Mouse (Mus musculus) right cerebral cortex, postnatal 4 days (tissue): ENCODE measurements around the gene Perp.

Experiments used
- DNase-seq: peaks from one replicate; pipeline ENCODE4 v3.0.0-alpha.2; 2022

The Perp gene

DNA sequence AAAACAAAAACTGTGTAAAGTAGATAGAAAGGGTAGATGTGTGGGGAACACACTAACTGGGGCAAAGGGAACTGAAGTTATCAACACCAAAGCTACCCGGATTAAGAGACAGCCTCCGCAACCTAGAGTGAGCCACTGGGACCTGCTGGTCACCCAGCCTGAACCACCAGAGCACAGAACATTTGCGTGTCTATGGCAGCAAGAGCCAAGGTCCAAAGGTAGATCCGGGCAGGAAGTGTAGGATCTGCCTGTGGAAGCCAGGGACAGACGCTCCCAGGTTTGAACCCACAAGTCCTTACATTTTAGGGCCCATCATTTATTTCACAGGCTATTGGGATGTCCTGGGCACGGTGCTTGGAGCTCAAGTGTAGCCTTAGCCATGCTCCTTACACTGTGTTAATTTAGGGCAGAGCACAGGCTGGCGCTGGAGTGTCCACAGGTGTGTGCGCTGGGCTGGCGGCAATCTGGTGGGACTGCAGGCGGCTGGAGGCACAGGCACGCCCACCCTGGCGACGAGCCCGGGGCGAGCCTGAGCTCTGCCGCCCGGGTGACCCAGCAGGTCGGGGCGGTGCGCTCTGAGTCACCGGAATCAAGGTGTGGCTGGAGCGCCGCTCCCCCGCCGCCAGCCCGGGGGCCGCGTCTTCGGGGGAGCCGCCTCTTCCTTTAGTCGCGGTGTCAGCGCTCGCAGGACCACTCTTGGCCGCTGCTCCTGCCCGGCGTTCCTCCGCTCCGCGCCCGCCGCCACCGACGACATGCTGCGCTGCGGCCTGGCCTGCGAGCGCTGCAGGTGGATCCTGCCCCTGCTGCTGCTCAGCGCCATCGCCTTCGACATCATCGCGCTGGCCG is at the start of gene Perp:
Perp (plus strand) TSS at position 580 of the 846 bp plus-strand sequence.
- DNase-seq: peak; percentile 30

DNA sequence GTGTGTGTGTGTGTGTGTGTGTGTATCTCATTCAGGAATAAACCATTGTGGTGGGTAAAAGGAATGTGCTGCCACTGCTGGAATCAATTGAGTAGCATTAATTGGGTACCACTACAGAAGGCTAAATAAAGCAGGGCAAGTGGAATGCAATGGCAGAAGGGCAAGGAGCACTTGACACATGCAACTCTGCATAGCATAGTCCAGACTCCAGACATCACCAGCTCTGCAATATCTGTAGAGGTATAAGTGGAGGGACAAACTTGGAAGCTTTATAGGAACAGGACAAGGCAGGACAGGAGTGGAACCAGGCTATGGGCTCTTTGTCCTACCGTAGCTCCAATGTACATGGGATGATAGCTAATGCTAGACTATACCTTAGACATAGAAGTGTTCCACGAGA is 33.1 kb upstream of the Perp start:
- no peak for DNase-seq

DNA sequence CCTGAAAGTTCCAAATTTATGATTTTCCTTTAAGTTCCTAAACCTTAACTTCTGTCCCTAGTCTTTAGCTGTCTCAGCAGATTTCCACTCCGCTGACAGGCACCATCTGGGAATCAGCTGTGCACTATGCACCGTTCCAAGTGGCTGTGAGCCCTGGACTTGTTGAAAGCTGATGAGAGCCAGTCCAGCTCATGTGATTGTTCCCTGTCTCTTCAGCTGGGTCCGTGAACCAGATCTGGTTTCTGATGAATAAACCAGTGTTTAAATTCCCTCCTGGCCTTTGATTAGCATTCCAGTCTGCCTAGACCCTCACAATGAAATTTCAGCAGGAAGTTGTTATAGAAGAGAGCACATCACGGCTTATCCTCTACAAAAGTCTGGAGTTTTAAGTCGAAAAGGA is 28.3 kb upstream of the Perp start:
- peak; percentile 31 for DNase-seq

DNA sequence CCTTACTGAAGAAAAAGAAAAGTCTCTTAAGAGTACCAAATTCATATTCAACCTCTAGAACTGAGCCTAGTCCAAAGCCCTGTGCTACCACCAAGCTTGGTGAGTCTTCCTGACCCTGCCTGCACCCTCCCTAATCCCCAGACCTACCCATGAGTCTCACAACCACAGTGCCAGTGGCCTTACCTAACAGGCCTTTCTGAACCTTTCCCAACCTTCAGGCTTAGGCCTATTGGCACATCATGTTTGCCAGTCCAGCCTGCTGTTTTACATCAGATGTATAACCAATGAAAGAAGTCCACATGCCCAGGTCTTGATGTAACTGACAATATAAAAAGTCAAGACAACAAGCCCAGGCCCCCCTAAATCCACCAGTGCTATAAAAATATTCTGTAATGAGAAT is 19.7 kb upstream of the Perp start:
- DNase-seq: no peak

DNA sequence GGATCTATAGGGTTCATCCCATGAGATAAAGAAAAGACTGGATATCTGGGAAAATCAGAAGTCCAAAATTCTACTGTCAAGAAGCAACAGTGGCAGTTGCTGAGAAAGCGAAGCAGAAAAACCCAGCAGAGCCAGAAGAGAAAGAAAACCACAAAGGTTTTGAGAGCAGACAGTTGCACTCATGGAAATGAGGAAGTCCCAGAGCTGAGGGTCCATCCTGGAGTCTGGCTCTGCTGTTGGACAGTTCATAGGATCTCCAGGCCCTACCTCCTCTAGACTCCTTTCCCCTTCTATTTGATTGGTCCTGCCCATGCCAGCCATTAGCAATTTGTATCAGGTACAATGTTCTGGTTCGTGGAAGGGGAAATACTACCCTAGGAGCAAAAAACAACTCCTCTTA is 18.7 kb upstream of the Perp start:
- DNase-seq: no peak

DNA sequence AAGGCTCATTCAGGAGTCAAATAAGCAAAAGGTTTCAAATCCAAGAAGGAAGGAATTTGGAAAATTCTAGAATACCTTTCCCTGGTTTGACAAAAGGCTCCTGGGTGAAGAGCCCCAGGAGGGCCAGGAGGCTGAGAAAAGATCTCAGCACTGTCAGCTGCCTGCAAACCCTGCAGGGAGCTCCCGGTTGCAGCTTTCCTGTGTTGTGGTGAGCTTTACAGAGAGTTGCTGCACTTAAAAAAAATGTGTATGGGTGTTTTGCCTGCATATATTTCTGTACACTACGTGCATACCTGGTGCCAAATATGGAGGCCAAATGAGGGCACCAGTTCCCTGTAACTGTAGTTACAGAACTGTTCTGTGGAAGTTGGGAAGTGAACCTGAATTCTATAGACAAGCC is 16.9 kb upstream of the Perp start:
- DNase-seq: no peak

DNA sequence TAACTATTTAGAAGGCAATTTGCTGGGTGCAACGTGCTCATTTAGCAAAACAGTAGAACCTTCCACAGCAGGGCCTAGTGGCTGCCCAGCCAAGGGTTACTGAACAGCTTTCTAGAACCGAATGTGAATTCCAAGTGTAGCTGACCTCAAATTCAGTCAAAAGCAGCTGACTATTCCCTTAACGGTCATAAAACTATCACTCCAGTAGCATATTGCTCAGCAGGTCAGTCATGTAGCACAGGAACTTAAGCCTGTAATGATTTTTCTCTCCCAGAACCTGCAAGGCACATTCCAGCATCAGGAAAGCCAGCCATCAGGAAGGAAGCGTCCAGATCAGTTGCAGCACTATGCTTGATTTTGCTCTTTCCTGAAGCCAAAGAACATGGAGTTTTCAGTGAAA is 14.5 kb upstream of the Perp start:
- DNase-seq: no peak

DNA sequence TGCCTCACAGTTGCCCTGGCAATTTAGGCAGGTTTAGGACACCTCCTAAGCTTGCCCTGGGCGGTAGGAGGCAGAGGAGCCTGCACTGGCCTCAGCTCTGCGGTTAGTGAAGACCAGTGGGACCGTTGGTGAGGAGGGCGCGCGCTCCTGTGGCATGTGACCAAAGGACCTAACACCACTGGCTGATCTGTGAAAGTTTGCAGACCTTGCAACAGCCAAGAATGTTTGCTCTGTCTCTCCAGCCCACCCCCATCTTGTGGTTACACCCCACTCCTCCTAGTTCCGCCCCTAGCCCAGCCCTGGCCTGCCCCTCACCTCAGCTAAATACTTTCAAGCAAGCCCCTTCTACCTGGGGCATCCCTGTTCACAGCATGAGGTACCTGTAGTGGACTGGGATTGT is 13.0 kb upstream of the Perp start:
- DNase-seq: no peak

DNA sequence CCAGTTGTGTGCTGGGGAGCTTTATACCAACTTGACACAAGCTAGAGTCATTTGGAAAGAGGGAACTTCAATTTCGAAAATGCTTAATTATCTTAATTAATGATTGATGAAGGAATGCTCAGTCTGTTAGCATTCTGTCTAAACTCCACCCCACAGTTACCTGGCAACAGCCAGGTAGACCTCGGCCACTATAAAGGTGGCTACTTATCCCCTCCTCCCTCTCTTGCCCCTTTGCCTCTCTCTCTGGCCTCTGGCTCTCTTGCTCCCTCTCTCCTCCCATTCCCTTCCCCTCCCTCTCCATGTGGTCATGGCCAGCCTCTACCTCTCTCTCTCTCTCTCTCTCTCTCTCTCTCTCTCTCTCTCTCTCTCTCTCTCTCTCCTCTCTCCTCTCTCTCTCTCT is 10.4 kb upstream of the Perp start:
- no peak for DNase-seq

DNA sequence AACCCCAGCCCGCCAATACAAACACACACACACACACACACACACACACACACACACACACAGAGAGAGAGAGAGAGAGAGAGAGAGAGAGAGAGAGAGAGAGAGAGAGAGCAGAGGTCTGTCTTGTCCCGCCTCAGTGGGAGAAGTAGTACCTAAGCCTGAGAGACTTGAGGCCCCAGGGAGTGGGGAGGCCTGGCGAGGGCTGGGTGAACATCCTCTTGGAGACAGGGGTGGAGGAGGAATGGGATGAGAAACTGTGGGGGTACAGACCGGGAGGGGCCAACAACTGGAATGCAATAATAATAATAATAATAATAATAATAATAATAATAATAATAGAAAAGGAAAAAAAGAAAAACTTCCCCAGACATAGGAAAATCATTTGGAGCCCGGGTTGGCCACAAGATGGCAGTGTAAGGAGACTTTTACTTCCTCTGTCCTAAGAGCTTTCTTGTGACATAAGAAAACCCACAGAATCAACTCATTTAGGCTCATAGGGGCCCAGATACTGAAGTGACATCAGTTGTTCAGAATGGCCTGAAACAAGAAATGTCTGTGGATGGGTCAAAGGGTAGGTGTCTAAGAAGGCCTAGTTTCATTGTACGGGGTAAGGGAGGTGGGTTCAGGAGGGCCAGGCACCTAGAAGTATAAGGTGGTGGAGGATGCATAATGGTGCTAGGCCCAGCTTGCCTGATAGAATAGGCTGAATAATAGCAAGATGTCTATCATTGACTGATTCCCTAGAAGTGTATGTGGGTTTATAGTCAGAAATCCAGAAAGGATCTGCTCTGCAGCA is 8.9 kb upstream of the Perp start:
- DNase-seq: peak; percentile 22

DNA sequence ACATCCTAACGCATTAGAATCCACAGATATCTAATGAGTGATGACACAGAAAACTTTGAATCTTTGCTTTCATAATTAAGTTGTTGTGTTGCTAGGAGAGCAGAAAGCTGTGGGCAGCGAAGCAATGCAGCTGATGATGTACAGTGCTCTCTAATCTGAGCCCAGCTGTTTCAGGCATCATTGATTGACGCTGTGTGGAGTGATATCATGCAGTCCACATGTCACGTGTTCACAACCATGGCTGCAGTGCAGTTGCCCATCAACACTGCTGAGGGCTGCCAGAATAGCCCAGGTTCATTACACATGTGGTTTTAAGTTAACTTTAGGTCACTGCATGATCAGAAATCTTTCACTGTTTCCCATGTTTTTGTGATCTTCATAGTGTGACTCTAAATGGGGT is 5.3 kb upstream of the Perp start:
- DNase-seq: no peak

DNA sequence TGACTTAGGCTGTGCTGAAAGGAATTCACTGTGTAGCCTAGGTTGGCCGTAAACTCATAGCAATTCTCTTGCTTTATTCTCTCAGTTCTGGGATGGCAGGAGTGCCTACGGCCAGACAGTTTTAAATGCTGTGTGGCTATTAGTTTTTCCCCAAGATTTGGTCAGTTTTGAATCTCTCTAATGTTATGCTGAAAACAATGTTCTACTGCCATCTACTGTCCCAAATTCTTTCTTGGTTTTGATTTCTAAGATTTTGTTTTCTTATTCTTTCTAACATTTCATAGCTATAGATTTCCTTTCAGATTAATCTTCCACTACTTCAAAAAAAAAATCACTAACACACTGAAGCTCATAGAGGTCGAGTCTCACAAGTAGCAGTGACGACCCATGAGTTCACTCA is 4.1 kb upstream of the Perp start:
- DNase-seq: no peak

DNA sequence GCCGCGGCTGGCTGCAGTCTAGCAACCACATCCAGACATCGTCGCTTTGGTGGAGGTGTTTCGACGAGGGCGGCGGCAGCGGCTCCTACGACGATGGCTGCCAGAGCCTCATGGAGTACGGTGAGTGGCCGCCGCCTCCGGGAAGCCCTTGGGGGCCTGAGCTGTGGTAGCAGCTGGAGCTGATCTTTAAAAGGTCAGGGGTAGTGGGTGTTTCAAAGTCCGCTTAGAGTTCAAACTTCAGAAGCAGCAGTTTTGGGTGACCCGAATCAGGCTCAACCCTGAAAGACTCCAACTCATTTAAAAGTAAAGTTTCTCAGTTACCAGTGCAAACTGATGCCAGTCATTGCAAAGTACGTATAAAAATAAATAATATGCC is 455 bp downstream of the Perp start:
- DNase-seq: no peak

DNA sequence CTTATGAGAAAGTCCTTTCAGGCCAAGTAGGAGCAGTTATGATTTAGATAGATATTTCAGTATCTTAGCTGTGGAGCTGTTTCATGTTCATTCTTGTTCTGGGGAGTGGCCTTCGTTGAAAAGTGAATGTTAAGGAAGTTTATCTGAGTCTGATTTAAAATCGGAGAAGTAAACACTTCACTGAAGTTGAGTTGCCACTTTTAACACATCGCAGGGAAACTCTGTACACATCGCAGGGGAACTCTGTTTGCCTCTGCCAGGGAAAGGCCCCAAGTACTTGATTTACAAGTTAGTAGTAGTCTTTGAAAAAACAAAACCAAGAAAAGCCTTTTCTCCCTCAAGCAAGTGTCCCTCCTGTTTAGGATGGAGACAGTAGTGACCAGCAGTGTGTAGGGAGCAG is 891 bp downstream of the Perp start:
- no peak for DNase-seq

DNA sequence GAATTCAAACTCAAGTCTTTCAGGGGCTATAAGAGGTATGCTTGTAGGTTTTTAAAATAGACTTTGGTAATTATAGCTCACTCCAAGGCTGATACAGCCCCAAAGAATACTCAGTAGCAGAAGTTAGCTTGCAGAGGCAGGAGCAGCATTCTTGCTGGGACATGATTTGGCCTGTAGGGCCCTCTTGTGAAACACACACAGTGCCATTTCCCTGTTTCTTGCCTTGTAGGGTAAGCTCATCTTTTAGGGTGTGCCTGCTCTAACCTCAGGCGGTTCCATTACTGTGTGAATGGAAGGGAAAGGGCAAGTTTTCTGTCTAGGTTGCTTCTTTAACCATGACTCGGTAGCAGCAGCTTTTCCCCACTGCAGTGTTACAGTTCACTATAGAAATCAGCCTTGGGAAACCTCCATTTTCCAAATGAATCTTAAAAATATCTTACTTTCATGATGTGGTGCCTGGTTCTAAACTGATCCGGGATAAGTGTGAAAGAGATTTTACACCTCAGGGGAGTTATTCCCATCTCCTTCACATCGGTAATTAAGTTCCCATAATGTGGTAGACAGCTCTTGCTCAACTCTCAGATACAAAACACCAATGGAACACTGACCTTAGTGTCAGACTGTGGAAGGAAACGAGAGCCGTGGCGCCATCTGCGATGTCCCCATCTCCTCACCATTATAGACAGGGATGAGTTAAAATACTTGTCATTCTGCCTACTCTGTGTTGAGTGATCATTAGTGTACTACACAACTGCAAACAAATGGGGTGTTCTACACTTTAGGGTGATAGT is 1.8 kb downstream of the Perp start:
- no peak for DNase-seq

DNA sequence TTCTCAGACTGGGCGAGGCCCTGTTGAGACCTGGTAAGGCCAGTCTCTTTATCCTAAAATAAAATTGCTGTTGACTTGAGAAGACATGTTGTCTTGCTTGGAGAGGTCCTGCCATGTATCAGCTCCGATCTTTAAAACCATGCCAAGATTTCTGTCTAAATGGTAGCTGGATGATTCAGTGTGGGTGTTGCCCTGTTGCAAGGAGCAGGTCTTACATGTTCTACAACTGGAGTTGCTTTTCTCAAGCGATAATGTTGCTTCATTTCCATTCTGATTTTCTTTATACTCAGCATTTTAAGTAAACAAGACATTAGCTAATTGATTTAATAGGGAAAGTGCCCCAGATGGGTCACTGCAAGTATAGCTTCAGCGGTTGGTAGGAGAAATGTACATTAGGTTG is 5.4 kb downstream of the Perp start:
- no peak for DNase-seq

DNA sequence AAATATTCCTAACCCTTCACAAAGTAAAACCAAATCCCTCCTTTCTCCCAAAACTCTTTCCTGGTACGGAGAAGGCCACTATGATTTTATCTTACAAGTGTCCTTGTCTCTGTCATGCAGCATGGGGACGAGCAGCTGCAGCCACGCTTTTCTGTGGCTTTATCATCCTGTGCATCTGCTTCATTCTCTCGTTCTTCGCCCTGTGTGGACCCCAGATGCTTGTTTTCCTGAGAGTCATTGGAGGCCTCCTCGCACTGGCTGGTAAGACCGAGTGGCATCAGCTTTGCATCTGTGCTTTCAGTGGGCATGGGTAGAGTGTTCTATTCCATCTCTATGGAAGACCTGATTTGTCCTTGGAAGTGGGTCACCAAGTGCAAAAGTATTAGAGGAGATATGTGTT is 8.6 kb downstream of the Perp start:
- no peak for DNase-seq

DNA sequence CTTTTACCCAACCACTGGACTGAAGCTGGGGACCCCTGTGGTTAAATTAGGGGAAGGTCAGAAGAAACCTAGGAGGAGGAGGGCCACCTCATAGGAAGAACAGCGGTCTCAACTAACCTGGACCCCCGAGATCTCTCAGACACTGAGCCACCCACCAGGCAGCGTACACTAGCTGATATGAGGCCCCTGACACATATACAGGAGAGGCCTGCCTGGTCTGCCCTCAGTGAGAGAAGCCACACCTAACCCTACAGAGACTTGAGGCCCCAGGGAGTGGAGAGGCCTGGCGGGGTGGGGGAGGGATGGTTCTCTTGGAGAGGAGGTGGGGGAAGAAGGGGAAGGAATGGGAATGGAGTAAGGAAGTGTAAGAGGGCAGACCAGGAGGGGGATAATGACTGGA is 12.4 kb downstream of the Perp start:
- DNase-seq: no peak

DNA sequence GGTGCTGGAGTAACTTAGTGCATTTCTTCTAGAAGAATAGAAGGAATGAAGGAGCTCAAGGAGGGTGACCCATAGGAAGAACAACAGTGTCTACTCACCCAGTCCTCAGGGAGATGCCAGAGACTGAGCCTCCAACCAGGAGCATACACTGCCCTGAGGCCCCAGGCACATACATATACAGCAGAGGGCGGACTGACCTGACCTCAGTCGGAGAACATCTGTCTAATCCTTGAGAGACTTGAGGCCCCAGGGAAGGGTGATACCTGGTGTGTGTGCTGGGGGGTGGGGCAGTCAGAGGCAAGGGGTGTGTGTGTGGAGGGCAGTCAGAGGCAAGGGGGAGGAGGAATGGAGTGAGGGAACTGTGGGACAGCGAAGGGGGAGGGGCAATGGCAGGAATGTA is 14.8 kb downstream of the Perp start:
- DNase-seq: no peak

DNA sequence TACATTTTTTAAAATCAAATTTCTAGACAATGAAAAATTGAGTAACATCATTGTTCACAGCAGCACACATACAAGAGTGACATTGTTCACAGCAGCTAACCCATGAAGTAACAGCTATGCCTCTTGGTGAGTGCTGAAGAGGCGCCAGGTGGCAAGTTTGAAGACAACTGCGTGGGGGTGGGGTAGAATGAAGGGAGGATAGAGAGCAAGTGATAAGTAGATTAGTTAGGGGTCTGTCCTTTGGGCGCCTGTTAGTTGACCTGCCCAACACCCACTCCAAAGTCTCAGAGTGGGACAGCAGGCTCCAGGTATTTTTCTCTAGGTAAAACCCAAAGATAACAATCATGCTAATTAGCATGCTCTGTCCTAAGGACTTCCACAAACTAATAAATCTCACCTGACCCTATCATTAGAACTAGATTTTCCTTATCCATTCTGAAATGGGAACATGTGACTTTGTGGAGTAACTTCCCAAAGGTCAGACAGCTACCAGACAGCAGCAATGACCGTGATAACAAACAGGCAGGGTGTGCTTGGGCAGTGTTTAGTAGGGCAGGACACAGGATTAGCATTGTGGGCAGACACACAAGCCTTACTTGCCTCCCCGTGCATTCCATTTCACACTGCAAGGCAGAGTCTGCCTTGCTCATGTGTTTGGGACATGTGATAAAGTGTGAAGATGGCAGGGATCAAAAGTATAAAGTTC is 15.5 kb downstream of the Perp start:
- no peak for DNase-seq

DNA sequence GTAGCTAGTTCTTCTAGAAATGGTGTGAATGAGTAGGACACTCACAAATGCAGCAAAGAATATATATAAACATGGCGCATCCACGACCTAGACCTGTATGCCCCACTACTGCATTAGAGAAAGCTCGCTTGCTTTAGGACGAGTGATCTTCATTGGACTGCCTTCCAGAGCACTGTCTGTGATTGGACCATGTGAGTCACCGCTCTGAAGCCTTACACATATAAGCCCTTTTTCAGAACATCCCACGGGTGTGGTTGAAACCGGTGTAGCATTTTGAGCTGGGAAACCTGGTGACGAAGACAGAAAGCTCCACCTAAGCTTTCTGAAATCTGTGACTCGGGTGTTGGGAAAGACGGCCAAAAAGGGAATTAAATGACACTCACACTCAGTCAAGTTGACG is 16.0 kb downstream of the Perp start:
- DNase-seq: no peak

DNA sequence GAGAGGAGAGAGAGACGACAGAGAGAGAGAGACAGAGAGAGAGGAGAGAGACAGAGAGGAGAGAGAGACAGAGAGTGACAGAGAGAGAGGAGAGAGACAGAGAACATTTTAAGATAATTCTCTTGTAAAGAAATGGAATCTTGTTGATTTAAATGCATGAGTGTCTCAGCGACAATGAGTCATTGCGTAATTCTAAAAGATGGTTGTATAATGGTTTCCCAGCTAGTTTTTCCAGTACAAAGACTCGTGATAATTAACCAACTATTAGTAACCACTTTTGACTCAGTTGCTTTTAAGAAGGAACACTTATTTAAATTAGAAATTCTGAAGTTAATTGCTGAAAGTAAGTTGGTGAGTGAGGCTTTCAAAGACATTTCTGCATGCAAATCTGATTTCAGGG is 16.6 kb downstream of the Perp start:
- no peak for DNase-seq

DNA sequence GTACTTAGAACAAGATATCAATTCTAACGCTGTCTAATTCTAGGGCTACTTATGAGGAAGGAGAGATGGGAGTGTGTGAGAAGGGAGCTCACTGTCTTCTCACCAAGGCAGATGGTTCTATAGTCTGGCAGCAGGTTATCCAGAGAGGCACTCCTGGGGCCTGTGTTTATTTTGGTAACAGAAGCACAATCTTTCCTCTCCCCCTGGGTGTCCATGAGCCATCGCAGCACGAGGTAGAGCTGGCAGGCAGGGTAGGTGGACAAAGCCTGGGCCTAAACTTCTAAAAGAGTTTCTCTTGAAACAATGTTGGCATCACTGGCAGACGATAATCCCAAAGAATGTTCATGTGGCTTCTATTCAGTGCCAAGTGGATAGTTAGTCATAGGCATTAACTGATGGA is 18.5 kb downstream of the Perp start:
- DNase-seq: no peak
